Mouse (Mus musculus) limb, embryonic 14.5 days (tissue): Measurements from ENCODE around the gene Sapcd1. TPM values are rescaled to one million over a fixed set of nuclear protein-coding genes. Genes with fewer than 3 reads are reported as not detected.

Source experiments
- ATAC-seq: fragments of 200-750 bp; cut with Nextera tagmentation; 2 replicates; pipeline ENCODE4 v1.8.0; 2017; ENCODE audit warnings: low read depth, moderate number of reproducible peaks, moderate TSS enrichment; ENCODE audit not compliant: low FRiP score
- DNase-seq: peaks from one replicate; pipeline ENCODE4 v3.0.0-alpha.2; 2015; ENCODE audit warnings: low spot score
- H3K27ac ChIP-seq: fragments of 300-500 bp; sonication (generic); replicated peaks from 2 replicates; pipeline ENCODE4 v1.5.1; 2014; ENCODE audit warnings: low read depth, mild to moderate bottlenecking, low read length, moderate library complexity, mixed read lengths
- H3K27me3 ChIP-seq: fragments of 300-500 bp; sonication (generic); 2 replicates; pipeline ENCODE4 v1.6.1; 2014; ENCODE audit warnings: low read length, mixed read lengths; ENCODE audit not compliant: control insufficient read depth, insufficient read depth
- H3K36me3 ChIP-seq: fragments of 300-500 bp; sonication (generic); 2 replicates; pipeline ENCODE4 v1.6.1; 2014; ENCODE audit warnings: mild to moderate bottlenecking, low read length, moderate library complexity, mixed read lengths; ENCODE audit not compliant: control insufficient read depth, insufficient read depth
- H3K4me1 ChIP-seq: fragments of 300-500 bp; sonication (generic); 2 replicates; pipeline ENCODE4 v1.6.1; 2014; ENCODE audit warnings: antibody characterized with exemption, low read length, mixed read lengths; ENCODE audit not compliant: control insufficient read depth, insufficient read depth
- H3K4me2 ChIP-seq: fragments of 300-500 bp; sonication (generic); replicated peaks from 2 replicates; pipeline ENCODE4 v1.6.1; 2014; ENCODE audit warnings: low read depth, mild to moderate bottlenecking, low read length, moderate library complexity; ENCODE audit not compliant: severe bottlenecking
- H3K4me3 ChIP-seq: fragments of 300-500 bp; sonication (generic); replicated peaks from 2 replicates; pipeline ENCODE4 v1.5.1; 2014; ENCODE audit warnings: low read length
- H3K9ac ChIP-seq: fragments of 300-500 bp; sonication (generic); 2 replicates; pipeline ENCODE4 v1.6.1; 2014; ENCODE audit warnings: mild to moderate bottlenecking, low read depth, low read length, moderate library complexity; ENCODE audit not compliant: severe bottlenecking
- H3K9me3 ChIP-seq: fragments of 300-500 bp; sonication (generic); 2 replicates; pipeline ENCODE4 v1.6.1; 2016; ENCODE audit warnings: low read length; ENCODE audit not compliant: control insufficient read depth
- POLR2A ChIP-seq: fragments of 200-500 bp; IDR thresholded peaks from 2 replicates; pipeline ENCODE4 v1.8.0; 2012; ENCODE audit warnings: inconsistent platforms, mild to moderate bottlenecking, moderate library complexity, borderline replicate concordance; ENCODE audit not compliant: insufficient read depth, insufficient read length; ENCODE audit errors: extremely low read depth
- WGBS: fragments of 180-500 bp; shearing (Covaris S2); extraction: QIAGEN DNeasy Blood & Tissue Kit; methylation state at CpG from one replicate; pipeline ENCODE4 v1.1.7; 2014; 5-methylcytosine and 5-hydroxymethylcytosine counted together
- polyA plus RNA-seq, 2 experiments: library from polyadenylated mRNA; depleted of rRNA in 1 of 2; stranded (reverse) in 1 of 2; unstranded in 1 of 2; fragments of >200 nt; fragmentation: Nextera tagmentation in 1 of 2; extraction: Ambion mirVana in 1 of 2; gene quantifications; 2 replicates each; pipeline versions ENCODE4 v1.2.1 to v1.2.3; 2012 to 2014

Sapcd1 gene
- polyA plus RNA-seq, 2 experiments, result 12.0 to 13.7 TPM

GRCm38 (mm10) chr17:35020551-35020950 is 7.3 kb downstream of the Sapcd1 start:
- Histone ChIP-seq H3K36me3 (peaks cover 16% of the 10 kb centered on the region), H3K9me3 (no peaks in the 10 kb centered on the region), H3K4me3 (no peak overlapping the region), H3K27ac (no peak overlapping the region), H3K27me3 (no peaks in the 10 kb centered on the region), H3K4me1 (peaks cover 5% of the 10 kb centered on the region; the same call in 1 of the 2 replicates), H3K9ac (no peak overlapping the region), H3K4me2 (no peak overlapping the region)
- TF ChIP-seq POLR2A, result no peak
- ATAC-seq, result no peak
- WGBS, result 86% methylated on average over 8 of the region's 8 CpGs
- no peak for DNase-seq

DNA sequence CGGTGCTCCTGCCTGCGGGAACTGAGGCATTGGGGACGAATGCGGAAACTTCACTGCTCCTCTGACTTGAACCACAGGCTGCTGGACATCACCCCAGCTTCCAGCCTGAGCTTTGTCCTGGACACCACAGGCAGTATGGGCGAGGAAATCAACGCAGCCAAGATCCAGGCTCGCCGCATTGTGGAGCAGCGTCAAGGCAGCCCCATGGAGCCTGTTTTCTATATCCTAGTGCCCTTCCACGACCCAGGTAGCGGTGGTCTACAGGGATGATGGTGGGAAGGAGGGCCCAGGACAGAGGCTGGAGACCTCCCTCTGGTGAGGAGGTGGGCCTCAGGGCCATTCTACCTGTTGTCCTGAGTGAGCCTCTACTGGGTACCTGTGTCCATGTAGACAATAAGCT is 7.9 kb downstream of the Sapcd1 start:
- Histone ChIP-seq H3K27me3 (no peaks in the 10 kb centered on the region), H3K27ac (no peak overlapping the region), H3K4me1 (peaks cover 5% of the 10 kb centered on the region; the same call in 1 of the 2 replicates), H3K4me2 (no peak overlapping the region), H3K36me3 (peaks cover 23% of the 10 kb centered on the region), H3K4me3 (no peak overlapping the region), H3K9me3 (no peaks in the 10 kb centered on the region), H3K9ac (no peak overlapping the region)
- DNase-seq, result no peak
- ATAC-seq, result no peak
- 65% methylated on average over 11 of the region's 11 CpGs for WGBS
- TF ChIP-seq POLR2A, result no peak

- no peak for ATAC-seq
- no peak overlapping the region for H3K4me2 ChIP-seq
- no peak overlapping the region for H3K9ac ChIP-seq
- TF ChIP-seq POLR2A, result no peak
- H3K27me3 ChIP-seq, result no peaks in the 10 kb centered on the region
- DNase-seq, result no peak
- peaks cover 40% of the 10 kb centered on the region for H3K36me3 ChIP-seq
- 64% methylated on average over 3 of the region's 3 CpGs for WGBS
- H3K4me3 ChIP-seq, result no peak overlapping the region
- no peak overlapping the region for H3K27ac ChIP-seq
- no peaks in the 10 kb centered on the region for H3K9me3 ChIP-seq
- H3K4me1 ChIP-seq, result peaks cover 5% of the 10 kb centered on the region; the same call in 1 of the 2 replicates
Observed at GRCm38 (mm10) chr17:35018171-35018570, 9.6 kb downstream of the Sapcd1 start.

- peaks cover 5% of the 10 kb centered on the region; the same call in 1 of the 2 replicates for H3K4me1 ChIP-seq
- no peak overlapping the region for H3K4me3 ChIP-seq
- 81% methylated on average over 14 of the region's 14 CpGs for WGBS
- H3K36me3 ChIP-seq, result peaks cover 45% of the 10 kb centered on the region
- no peak for TF ChIP-seq POLR2A
- H3K9me3 ChIP-seq, result no peaks in the 10 kb centered on the region
- no peak for ATAC-seq
- no peak overlapping the region for H3K9ac ChIP-seq
- no peak for DNase-seq
- no peak overlapping the region for H3K27ac ChIP-seq
- H3K4me2 ChIP-seq, result no peak overlapping the region
- no peaks in the 10 kb centered on the region for H3K27me3 ChIP-seq
Observed at GRCm38 (mm10) chr17:35017706-35018030, 10.1 kb downstream of the Sapcd1 start.

- H3K9ac ChIP-seq, result peak overlapping the region; percentile 12; the same call in 1 of the 2 replicates
- no peak for TF ChIP-seq POLR2A
- no peak for DNase-seq
- H3K36me3 ChIP-seq, result peaks cover 51% of the 10 kb centered on the region
- H3K27me3 ChIP-seq, result no peaks in the 10 kb centered on the region
- peaks cover 5% of the 10 kb centered on the region; the same call in 1 of the 2 replicates for H3K4me1 ChIP-seq
- no peaks in the 10 kb centered on the region for H3K9me3 ChIP-seq
- WGBS, result 86% methylated on average over 10 of the region's 10 CpGs
- H3K27ac ChIP-seq, result no peak overlapping the region
- H3K4me3 ChIP-seq, result no peak overlapping the region
- no peak overlapping the region for H3K4me2 ChIP-seq
- no peak for ATAC-seq
Observed at GRCm38 (mm10) chr17:35016791-35017705, 10.8 kb downstream of the Sapcd1 start.
